Mouse (Mus musculus): ENCODE results near the gene Rab6a. TPM values are rescaled to one million over a fixed set of nuclear protein-coding genes. Genes with fewer than 3 reads are reported as not detected.

Gene Rab6a
- polyA plus RNA-seq (2012; rRNA removed): 71.6 and 97.6 TPM in 2 replicates

GRCm38 (mm10) chr7:100607214-100608129, at the start of gene Rab6a:
Rab6a (plus strand) TSS chr7:100607410.

DNA sequence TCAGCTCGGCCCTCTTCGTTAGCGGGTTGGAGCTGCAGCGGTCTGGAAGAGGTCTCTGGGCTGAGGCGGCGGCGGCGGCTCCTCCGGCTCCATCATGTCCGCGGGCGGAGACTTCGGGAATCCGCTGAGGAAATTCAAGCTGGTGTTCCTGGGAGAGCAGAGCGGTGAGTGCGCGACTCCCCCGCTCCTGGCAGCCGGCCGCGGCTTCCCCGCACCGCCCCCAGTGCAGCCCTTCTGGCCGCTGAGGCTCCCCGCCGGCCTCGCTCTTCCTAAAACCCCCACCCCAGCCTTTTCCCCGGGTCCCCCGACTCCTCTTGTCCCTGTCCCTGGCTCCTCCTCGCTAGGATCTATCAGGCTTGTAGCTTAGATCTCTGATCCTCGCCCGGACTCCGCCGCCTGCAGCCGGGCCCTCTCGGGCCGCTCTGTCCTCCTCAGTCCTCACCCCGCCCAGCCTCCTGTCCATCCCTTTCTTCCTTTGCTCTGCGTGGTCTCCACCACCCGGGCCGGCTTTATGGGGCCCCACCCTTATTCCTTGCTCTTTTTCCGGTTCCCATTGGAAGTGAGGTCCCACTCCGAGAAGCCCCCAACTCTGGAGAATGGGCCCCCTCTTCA, 1.0 kb downstream of the Rab6a start, which contains the start of gene Mrpl48:
Mrpl48 (minus strand) TSS at position 172 of the 612 bp plus-strand sequence.

GRCm38 (mm10) chr7:100662231-100662630, 55.0 kb downstream of the Rab6a start, which contains the start of gene Plekhb1:
Plekhb1 (minus strand) TSS chr7:100662414.

Other genes with a start within 250 kb of the Rab6a start
- 28.2 and 37.5 TPM in 2 replicates for gene C2cd3, start 235.2 kb upstream of the Rab6a start, polyA plus RNA-seq (2012; rRNA removed)
- 84.2 and 106 TPM in 2 replicates for gene Ppme1, start 235.1 kb upstream of the Rab6a start, polyA plus RNA-seq (2012; rRNA removed)
- gene Ucp3, start 134.4 kb upstream of the Rab6a start, polyA plus RNA-seq (2012; rRNA removed): 0.08 TPM in 1 of 2 replicates, not detected in the other
- 41.1 and 93.0 TPM in 2 replicates for gene Ucp2, start 114.1 kb upstream of the Rab6a start, polyA plus RNA-seq (2012; rRNA removed)
- 0.52 and 1.0 TPM in 2 replicates for gene Dnajb13, start 92.5 kb upstream of the Rab6a start, polyA plus RNA-seq (2012; rRNA removed)
- 10.4 and 14.5 TPM in 2 replicates for gene Coa4, start 70.3 kb upstream of the Rab6a start, polyA plus RNA-seq (2012; rRNA removed)
- gene Mrpl48, start 891 bp downstream of the Rab6a start, polyA plus RNA-seq (2012; rRNA removed): 30.7 and 39.2 TPM in 2 replicates
- 3.6 and 5.6 TPM in 2 replicates for gene Plekhb1, start 55.0 kb downstream of the Rab6a start, polyA plus RNA-seq (2012; rRNA removed)
- 26.1 and 47.0 TPM in 2 replicates for gene Fam168a, start 99.2 kb downstream of the Rab6a start, polyA plus RNA-seq (2012; rRNA removed)